Mouse (Mus musculus) intestine, embryonic 14.5 days (tissue): ENCODE results near the gene Ankmy1. TPM values are rescaled to one million over a fixed set of nuclear protein-coding genes. Genes with fewer than 3 reads are reported as not detected.
A peak's percentile ranks its signal among the peaks of the same experiment; 100 is the strongest.

Experiments
- ATAC-seq: fragments of 200-750 bp; cut with Nextera tagmentation; replicated peaks from 2 replicates; pipeline ENCODE4 v1.8.0; 2017; ENCODE audit warnings: low read depth, moderate number of reproducible peaks, moderate TSS enrichment, moderate library complexity; ENCODE audit not compliant: low FRiP score, low TSS enrichment
- DNase-seq: peaks from one replicate; pipeline ENCODE4 v3.0.0-alpha.2; 2018; ENCODE audit warnings: low spot score
- H3K27ac ChIP-seq: fragments of 300-500 bp; sonication (generic); 2 replicates; pipeline ENCODE4 v1.5.1; 2014; ENCODE audit warnings: low read depth, mild to moderate bottlenecking, control low read depth
- H3K27me3 ChIP-seq: fragments of 300-500 bp; sonication (generic); replicated peaks from 2 replicates; pipeline ENCODE4 v1.6.1; 2014; ENCODE audit warnings: low read length, control low read depth; ENCODE audit not compliant: control insufficient read depth, insufficient read depth
- H3K36me3 ChIP-seq: fragments of 300-500 bp; sonication (generic); 2 replicates; pipeline ENCODE4 v1.6.1; 2014; ENCODE audit warnings: low read length, control low read depth; ENCODE audit not compliant: control insufficient read depth, insufficient read depth
- H3K4me1 ChIP-seq: fragments of 300-500 bp; sonication (generic); replicated peaks from 2 replicates; pipeline ENCODE4 v1.6.1; 2014; ENCODE audit warnings: low read length, control low read depth, mixed read lengths; ENCODE audit not compliant: control insufficient read depth, insufficient read depth
- H3K4me2 ChIP-seq: fragments of 300-500 bp; sonication (generic); 2 replicates; pipeline ENCODE4 v1.6.1; 2014; ENCODE audit warnings: low read length
- H3K4me3 ChIP-seq: fragments of 300-500 bp; sonication (generic); 2 replicates; pipeline ENCODE4 v1.5.1; 2014; ENCODE audit warnings: low read depth, low read length, control low read depth, mixed read lengths
- H3K9ac ChIP-seq: fragments of 300-500 bp; sonication (generic); 2 replicates; pipeline ENCODE4 v1.6.1; 2014; ENCODE audit warnings: mild to moderate bottlenecking, low read length
- H3K9me3 ChIP-seq: fragments of 300-500 bp; sonication (generic); 2 replicates; pipeline ENCODE4 v1.6.1; 2016; ENCODE audit warnings: low read length, control low read depth; ENCODE audit not compliant: control insufficient read depth
- WGBS: fragments of 180-500 bp; shearing (Covaris S2); extraction: QIAGEN DNeasy Blood & Tissue Kit; methylation state at CpG from one replicate; pipeline ENCODE4 v1.1.7; 2014; 5-methylcytosine and 5-hydroxymethylcytosine counted together
- polyA plus RNA-seq: library from polyadenylated mRNA; unstranded; fragments of >200 nt; fragmentation: Nextera tagmentation; extraction: Ambion mirVana; gene quantifications from 2 replicates; pipeline ENCODE4 v1.2.1, GENCODE M21; 2014

The Ankmy1 gene
- polyA plus RNA-seq, 1 experiment from 2014 or later, result 0.30 TPM

DNA sequence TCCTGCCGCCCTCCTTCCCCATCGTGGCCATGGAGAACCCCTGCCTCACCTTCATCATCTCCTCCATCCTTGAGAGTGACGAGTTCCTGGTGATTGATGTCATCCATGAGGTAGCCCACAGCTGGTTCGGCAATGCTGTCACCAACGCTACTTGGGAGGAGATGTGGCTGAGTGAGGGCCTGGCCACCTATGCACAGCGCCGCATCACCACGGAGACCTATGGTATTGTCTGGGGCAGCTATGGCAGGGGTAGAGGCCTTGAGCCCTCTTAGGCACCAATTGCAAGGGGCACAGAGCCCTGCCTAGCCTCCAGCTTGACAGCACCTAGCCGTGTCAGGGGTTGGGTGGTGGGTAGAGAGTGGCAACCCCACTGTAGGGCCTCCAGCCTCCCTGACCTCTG lies 14.0 kb upstream of the Ankmy1 start:
- WGBS, result 94% methylated on average over 9 of the region's 9 CpGs
- Histone ChIP-seq H3K4me3 (no peak overlapping the region), H3K4me2 (no peak overlapping the region), H3K9me3 (no peaks in the 10 kb centered on the region), H3K9ac (no peak overlapping the region), H3K4me1 (peaks cover 9% of the 10 kb centered on the region), H3K36me3 (peaks cover 70% of the 10 kb centered on the region), H3K27ac (no peak overlapping the region), H3K27me3 (no peaks in the 10 kb centered on the region)
- DNase-seq (no peak), ATAC-seq (no peak)

DNA sequence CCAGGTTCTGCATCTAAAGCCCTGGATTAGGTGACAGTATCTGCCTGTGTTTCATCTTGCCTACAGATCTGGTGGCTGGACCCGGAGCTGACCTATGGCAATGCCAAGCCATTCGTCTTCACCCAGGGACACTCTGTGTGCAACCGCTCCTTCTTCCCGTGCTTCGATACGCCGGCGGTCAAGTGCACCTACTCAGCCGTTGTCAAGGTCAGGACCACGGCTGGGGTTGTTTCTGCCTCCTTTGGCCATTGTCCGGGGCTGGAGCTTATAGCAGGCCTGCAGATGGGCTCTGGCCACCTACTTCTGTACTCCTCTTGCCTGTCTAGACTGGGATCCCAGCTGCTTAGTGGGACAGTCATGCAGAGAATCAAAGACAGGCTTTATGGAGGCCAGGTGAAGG lies 12.3 kb upstream of the Ankmy1 start:
- peaks cover 59% of the 10 kb centered on the region for H3K36me3 ChIP-seq
- H3K9me3 ChIP-seq, result no peaks in the 10 kb centered on the region
- DNase-seq (no peak), ATAC-seq (no peak)
- H3K27ac ChIP-seq, result no peak overlapping the region
- H3K9ac ChIP-seq, result no peak overlapping the region
- 96% methylated on average over 11 of the region's 11 CpGs for WGBS
- H3K27me3 ChIP-seq, result no peaks in the 10 kb centered on the region
- peaks cover 14% of the 10 kb centered on the region for H3K4me1 ChIP-seq
- no peak overlapping the region for H3K4me3 ChIP-seq
- no peak overlapping the region for H3K4me2 ChIP-seq

DNA sequence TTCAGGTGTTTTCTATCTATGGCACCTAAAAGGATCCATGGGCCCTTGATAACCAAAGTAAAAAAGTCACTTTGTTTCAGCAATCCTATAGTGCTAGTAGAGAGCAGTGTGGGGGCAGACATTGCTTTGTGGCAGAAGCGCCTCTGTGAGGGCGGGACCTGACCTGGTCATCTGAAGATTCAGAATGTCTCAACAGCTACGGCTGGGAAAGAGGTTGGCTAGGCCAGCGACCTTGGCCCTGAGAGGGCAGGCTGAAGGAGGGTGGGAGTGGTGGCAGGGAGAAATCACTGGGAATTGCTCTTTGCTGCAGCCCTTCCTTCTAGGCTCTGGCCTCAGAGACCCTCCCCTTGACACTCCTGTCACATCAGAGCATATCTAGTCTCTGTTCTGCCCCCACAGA lies 11.5 kb upstream of the Ankmy1 start:
- Histone ChIP-seq H3K9me3 (no peaks in the 10 kb centered on the region), H3K27me3 (no peaks in the 10 kb centered on the region), H3K36me3 (peaks cover 52% of the 10 kb centered on the region), H3K4me1 (peaks cover 19% of the 10 kb centered on the region), H3K4me2 (no peak overlapping the region), H3K27ac (no peak overlapping the region), H3K9ac (no peak overlapping the region), H3K4me3 (no peak overlapping the region)
- ATAC-seq, result no peak
- WGBS, result 70% methylated on average over 4 of the region's 4 CpGs
- no peak for DNase-seq

DNA sequence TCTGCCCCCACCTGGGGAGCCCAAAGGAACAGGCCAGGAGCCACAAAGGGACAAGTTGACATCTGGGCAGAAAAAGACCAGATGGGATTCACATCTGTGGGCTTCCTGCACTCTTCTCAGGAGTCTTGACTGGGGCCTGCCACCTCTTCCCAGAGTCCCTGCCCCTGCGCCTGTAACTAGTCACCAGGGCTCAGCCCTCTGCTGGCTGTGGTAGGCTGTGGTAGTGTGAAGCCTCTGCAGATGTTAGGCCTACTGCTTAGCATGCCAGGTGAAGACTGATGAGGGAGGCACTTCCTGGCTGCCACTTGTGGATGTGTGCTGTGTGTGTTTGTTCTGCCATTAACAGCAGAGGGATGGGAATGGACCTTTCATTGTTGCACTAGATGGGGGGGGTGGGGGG lies 9.6 kb upstream of the Ankmy1 start:
- H3K9ac ChIP-seq, result peak overlapping the region; percentile 79
- no peak for DNase-seq
- H3K9me3 ChIP-seq, result no peaks in the 10 kb centered on the region
- H3K36me3 ChIP-seq, result peaks cover 32% of the 10 kb centered on the region
- no peak overlapping the region for H3K27ac ChIP-seq
- no peaks in the 10 kb centered on the region for H3K27me3 ChIP-seq
- H3K4me2 ChIP-seq, result peak overlapping the region; percentile 59
- 50% methylated on average over 1 of the region's 1 CpGs for WGBS
- H3K4me3 ChIP-seq, result peak overlapping the region; percentile 72
- no peak for ATAC-seq
- peaks cover 25% of the 10 kb centered on the region for H3K4me1 ChIP-seq

DNA sequence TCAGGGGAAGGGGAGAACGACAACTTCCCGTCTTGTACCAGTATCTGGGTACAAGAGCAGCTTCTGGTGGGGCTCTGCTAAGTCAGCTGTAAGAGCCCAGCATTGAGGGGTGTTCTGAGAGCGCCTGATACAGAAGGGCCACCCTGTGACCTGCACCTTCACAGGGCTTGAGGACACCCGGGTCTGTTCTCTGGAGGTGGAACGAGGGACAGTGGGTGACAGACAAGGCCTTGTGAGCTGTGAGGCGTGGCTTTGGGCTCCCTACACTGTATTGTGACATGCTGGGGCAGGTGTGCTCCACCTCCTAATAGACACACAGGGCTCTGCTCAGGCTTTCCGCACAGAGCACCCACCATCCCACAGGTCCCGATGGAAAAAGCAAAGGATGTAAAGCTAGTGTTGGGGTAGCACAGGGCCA lies 9.0 kb upstream of the Ankmy1 start:
- Histone ChIP-seq H3K27ac (peak overlapping the region; percentile 84), H3K9ac (peak overlapping the region; percentile 79), H3K4me2 (peak overlapping the region; percentile 59), H3K9me3 (no peaks in the 10 kb centered on the region), H3K4me3 (peak overlapping the region; percentile 72), H3K4me1 (peaks cover 25% of the 10 kb centered on the region), H3K36me3 (peaks cover 27% of the 10 kb centered on the region), H3K27me3 (no peaks in the 10 kb centered on the region)
- DNase-seq (no peak), ATAC-seq (no peak)
- WGBS, result 37% methylated on average over 8 of the region's 8 CpGs

DNA sequence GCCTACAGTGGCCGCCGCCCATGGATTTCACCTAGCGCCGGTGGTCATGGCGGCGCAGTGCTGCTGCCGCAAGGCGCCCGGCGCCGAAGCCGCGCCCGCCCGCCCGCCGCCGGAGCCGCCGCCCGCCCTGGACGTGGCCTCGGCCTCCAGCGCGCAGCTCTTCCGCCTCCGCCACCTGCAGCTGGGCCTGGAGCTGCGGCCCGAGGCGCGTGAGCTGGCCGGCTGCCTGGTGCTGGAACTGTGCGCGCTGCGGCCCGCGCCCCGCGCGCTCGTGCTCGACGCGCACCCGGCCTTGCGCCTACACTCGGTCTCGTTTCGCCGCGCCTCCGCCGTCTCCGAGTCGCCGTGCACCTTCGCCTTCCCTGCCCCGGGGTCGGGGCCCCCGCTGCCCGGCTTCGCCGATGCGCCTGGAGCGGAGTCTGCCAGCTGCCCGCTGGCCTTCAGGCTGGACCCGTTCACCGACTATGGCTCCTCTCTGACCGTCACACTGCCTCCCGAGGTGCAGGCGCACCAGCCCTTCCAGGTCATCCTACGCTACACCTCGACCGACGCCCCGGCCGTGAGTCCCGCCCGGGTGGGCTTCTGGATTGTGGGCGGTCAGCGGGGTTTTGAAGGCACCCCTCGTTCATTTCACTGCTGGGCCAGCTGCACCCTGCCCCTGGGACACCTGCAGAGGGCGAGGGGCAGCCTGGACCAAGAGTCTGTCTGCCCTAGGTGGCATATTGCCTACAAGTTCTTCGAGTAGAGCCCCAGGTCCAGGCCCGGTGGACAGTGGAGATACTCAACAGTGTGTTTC lies 8.4 kb upstream of the Ankmy1 start:
- DNase-seq, result peak; percentile 80
- peak; percentile 32; the same call in 1 of the 2 replicates for ATAC-seq
- Histone ChIP-seq H3K36me3 (peaks cover 21% of the 10 kb centered on the region), H3K9ac (peak overlapping the region; percentile 79), H3K4me3 (peak overlapping the region; percentile 72), H3K4me1 (peaks cover 25% of the 10 kb centered on the region), H3K9me3 (no peaks in the 10 kb centered on the region), H3K4me2 (peak overlapping the region; percentile 59), H3K27ac (peak overlapping the region; percentile 84), H3K27me3 (no peaks in the 10 kb centered on the region)
- under 1% methylated on average over 57 of the region's 85 CpGs for WGBS

DNA sequence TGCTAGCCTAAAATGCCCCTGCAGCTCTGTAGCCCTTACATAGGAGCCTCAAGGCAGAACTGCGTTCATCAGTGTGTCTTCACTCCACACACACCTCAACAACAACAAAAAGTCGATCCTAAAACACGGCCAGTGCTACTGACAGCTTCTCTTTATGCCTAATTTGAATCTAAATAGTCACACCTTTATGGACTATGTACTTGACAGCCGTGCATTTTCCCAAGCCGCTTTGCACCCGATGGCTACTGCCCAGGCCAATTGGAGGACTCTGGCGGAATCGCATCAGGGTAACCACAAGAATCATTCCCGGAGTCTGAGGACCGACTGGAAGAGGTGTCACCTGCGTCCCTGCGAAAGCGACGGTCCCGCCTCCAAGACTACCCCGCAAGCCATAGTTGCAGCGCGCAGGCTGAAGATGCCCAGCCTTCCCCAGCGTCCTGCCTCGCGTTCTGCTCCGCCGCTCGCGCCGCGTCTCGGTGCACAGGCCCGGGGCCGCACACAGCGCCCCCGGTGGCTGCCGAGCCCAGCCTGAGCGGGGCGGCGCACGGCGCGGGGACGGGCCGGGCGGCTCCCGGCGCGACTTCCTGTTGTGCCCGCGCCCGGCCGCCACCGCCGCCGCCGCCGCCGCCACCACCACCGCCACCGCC lies 7.7 kb upstream of the Ankmy1 start, which contains the start of gene Rnpepl1:
Rnpepl1 (plus strand) TSS at position 545 of the 647 bp plus-strand sequence.
- peak within 1 kb of the TSS; percentile 72 for H3K4me3 ChIP-seq
- peak within 1 kb of the TSS; percentile 79 for H3K9ac ChIP-seq
- ATAC-seq (peak; percentile 65), DNase-seq (peak; percentile 84)
- H3K4me2 ChIP-seq, result peak within 1 kb of the TSS; percentile 59
- H3K27me3 ChIP-seq, result no peaks in the 10 kb centered on the region
- under 1% methylated on average over 45 of the region's 57 CpGs for WGBS
- peak within 1 kb of the TSS; percentile 84 for H3K27ac ChIP-seq
- H3K9me3 ChIP-seq, result no peaks in the 10 kb centered on the region
- H3K36me3 ChIP-seq, result peaks cover 13% of the 10 kb centered on the region
- H3K4me1 ChIP-seq, result peaks cover 25% of the 10 kb centered on the region

DNA sequence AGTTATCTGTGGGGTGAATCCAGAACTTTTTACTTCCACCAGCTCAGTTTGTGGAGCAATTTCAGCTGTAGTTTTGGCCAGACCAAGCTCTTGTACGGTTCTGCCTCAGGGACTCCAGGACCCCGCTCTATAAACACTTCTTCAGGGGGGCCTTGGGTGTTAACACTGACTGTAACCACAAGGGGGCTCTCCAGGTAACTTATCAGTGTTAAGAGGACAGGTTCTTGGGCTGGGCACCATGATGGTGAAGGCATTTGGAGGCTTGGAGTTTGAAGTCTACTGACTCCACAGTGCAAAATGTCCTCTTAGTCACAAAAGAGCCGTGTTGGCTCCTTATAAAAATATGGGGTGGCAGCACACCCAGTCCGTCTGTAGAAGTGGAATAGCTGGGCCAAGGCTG lies 6.4 kb upstream of the Ankmy1 start:
- H3K9ac ChIP-seq, result no peak overlapping the region
- DNase-seq, result no peak
- WGBS, result 70% methylated on average over 4 of the region's 4 CpGs
- no peak for ATAC-seq
- 0 out of 2 replicates have a peak, but pooled peaks cover 2% of the 10 kb centered on the region for H3K36me3 ChIP-seq
- no peak overlapping the region for H3K27ac ChIP-seq
- H3K4me2 ChIP-seq, result no peak overlapping the region
- no peaks in the 10 kb centered on the region for H3K27me3 ChIP-seq
- H3K9me3 ChIP-seq, result no peaks in the 10 kb centered on the region
- H3K4me3 ChIP-seq, result no peak overlapping the region
- H3K4me1 ChIP-seq, result peaks cover 25% of the 10 kb centered on the region
